Mouse (Mus musculus) spleen, adult 2 months (tissue): Measurements from ENCODE around the gene Ppil4. TPM values are rescaled to one million over a fixed set of nuclear protein-coding genes. Genes with fewer than 3 reads are reported as not detected.
A peak's percentile ranks its signal among the peaks of the same experiment; 100 is the strongest.

Experiments used
- DNase-seq, 2 experiments: peaks; one replicate each; pipeline versions ENCODE4 v3.0.0 to v3.0.0-alpha.2; 2012 to 2021; ENCODE audit warnings: low spot score in 2 of 2, low read depth in 1 of 2
- H3K27ac ChIP-seq: fragments of 200-500 bp; 2 replicates; pipeline ENCODE4 v1.5.1; 2012; ENCODE audit warnings: low read length, inconsistent platforms; ENCODE audit not compliant: insufficient read depth
- H3K27me3 ChIP-seq: fragments of 200-500 bp; 2 replicates; pipeline ENCODE4 v1.6.1; 2012; ENCODE audit warnings: mild to moderate bottlenecking, moderate library complexity, low read length, inconsistent platforms; ENCODE audit not compliant: control insufficient read depth, insufficient read depth
- H3K36me3 ChIP-seq: fragments of 200-500 bp; 2 replicates; pipeline ENCODE4 v1.6.1; 2012; ENCODE audit warnings: mild to moderate bottlenecking, low read length, inconsistent platforms; ENCODE audit not compliant: control insufficient read depth, insufficient read depth
- H3K4me1 ChIP-seq: fragments of 200-500 bp; 2 replicates; pipeline ENCODE4 v1.6.1; 2011; ENCODE audit warnings: inconsistent platforms; ENCODE audit not compliant: control insufficient read depth, insufficient read depth, insufficient read length
- H3K4me3 ChIP-seq: fragments of 200-500 bp; 2 replicates; pipeline ENCODE4 v1.5.1; 2011; ENCODE audit warnings: mild to moderate bottlenecking, inconsistent platforms; ENCODE audit not compliant: insufficient read depth, insufficient read length; ENCODE audit errors: extremely low read depth
- CTCF ChIP-seq: fragments of 200-500 bp; IDR thresholded peaks from 2 replicates; pipeline ENCODE4 v1.5.1; 2011; ENCODE audit warnings: mild to moderate bottlenecking, inconsistent platforms; ENCODE audit not compliant: insufficient read depth, insufficient read length, insufficient replicate concordance; ENCODE audit errors: extremely low read depth
- POLR2A ChIP-seq: fragments of 200-500 bp; IDR thresholded peaks from 2 replicates; pipeline ENCODE4 v1.6.1; 2011; ENCODE audit warnings: low read depth, low read length, inconsistent platforms
- WGBS: fragments of 180-500 bp; shearing (Covaris S2); methylation state at CpG from one replicate; pipeline ENCODE4 v1.1.7; 2018; 5-methylcytosine and 5-hydroxymethylcytosine counted together
- polyA plus RNA-seq: library from polyadenylated mRNA; depleted of rRNA; stranded (reverse); fragments of >200 nt; gene quantifications from 2 replicates; pipeline ENCODE4 v1.2.3, GENCODE M21; 2012

Ppil4 gene
- polyA plus RNA-seq, 1 experiment: 6.2 TPM

GRCm38 (mm10) chr10:7845991-7846390 lies 53.3 kb downstream of the Ppil4 start:
- H3K27me3 ChIP-seq: no peaks in the 10 kb centered on the region
- TF ChIP-seq CTCF (no peak), POLR2A (no peak)
- peaks cover 5% of the 10 kb centered on the region for H3K36me3 ChIP-seq
- peak overlapping the region; percentile 90 for H3K27ac ChIP-seq
- WGBS: 69% methylated on average over 4 of the region's 4 CpGs
- DNase-seq: no peak
- H3K4me1 ChIP-seq: peaks cover 52% of the 10 kb centered on the region
- no peak overlapping the region for H3K4me3 ChIP-seq

- H3K4me1 ChIP-seq: peaks cover 47% of the 10 kb centered on the region
Measured at GRCm38 (mm10) chr10:7847166-7847605, 54.5 kb downstream of the Ppil4 start.

DNA sequence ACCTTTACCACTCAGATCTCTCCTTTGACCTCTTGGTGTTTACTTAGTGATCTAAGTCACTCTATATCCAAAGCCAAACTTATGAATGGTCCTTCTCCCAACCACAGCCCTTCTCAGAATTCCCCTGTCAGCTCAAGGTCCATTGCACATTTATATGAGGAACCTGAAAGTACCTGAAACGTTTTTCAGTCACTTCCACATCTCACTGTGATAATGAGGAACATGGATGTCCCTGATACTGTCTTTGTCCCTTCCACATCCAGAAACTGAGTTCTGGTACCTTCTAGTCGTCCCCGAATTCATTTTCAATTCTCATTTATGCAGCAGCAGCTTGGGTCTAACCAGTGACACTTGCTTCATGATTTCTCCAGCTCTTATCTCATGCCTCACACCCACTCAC lies 59.2 kb downstream of the Ppil4 start:
- TF ChIP-seq POLR2A (no peak), CTCF (no peak)
- no peak overlapping the region for H3K4me3 ChIP-seq
- no peaks in the 10 kb centered on the region for H3K27me3 ChIP-seq
- 47% methylated on average over 3 of the region's 3 CpGs for WGBS
- H3K36me3 ChIP-seq: peaks cover 13% of the 10 kb centered on the region
- H3K27ac ChIP-seq: no peak overlapping the region
- DNase-seq: no peak
- H3K4me1 ChIP-seq: peaks cover 18% of the 10 kb centered on the region; the same call in 1 of the 2 replicates

More at GRCm38 (mm10) chr10:7847166-7847605, 54.5 kb downstream of the Ppil4 start:
- WGBS: 5% methylated on average over 2 of the region's 2 CpGs
- peaks cover 5% of the 10 kb centered on the region for H3K36me3 ChIP-seq
- no peak overlapping the region for H3K4me3 ChIP-seq
- peak overlapping the region; percentile 90 for H3K27ac ChIP-seq
- peak in 1 of 2 experiments; percentile 63 for DNase-seq
- no peak for TF ChIP-seq POLR2A
- no peak for TF ChIP-seq CTCF
- H3K27me3 ChIP-seq: no peaks in the 10 kb centered on the region

DNA sequence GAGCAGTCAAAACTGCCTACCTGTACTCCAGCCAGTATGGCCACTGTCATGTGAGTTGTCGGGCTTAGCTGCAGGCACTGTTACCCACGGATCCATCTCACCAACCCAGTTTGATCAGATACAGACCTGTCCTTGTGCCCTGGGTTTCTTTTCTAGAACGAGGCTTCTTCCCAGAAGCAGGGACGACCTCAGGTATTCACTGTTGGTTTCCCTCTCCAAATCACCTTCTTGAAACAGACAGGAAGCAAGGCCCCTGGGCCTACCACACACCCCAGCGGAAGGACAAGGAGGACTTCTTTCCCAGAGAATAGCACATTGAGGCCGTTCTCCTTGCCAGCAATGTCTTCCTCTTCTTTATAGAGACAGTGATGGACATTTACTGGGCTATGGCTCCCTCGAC lies 67.8 kb downstream of the Ppil4 start:
- TF ChIP-seq POLR2A: no peak
- no peak for TF ChIP-seq CTCF
- Histone ChIP-seq H3K4me3 (no peak overlapping the region), H3K4me1 (no peaks in the 10 kb centered on the region), H3K36me3 (peaks cover 37% of the 10 kb centered on the region), H3K27ac (no peak overlapping the region), H3K27me3 (no peaks in the 10 kb centered on the region)
- no peak for DNase-seq
- 88% methylated on average over 7 of the region's 7 CpGs for WGBS

GRCm38 (mm10) chr10:7861259-7861936 lies 68.7 kb downstream of the Ppil4 start:
- Histone ChIP-seq H3K4me1 (no peaks in the 10 kb centered on the region), H3K36me3 (peaks cover 38% of the 10 kb centered on the region), H3K27ac (no peak overlapping the region), H3K4me3 (no peak overlapping the region), H3K27me3 (no peaks in the 10 kb centered on the region)
- no peak for DNase-seq
- WGBS: 97% methylated on average over 14 of the region's 14 CpGs
- TF ChIP-seq CTCF (no peak), POLR2A (no peak)

GRCm38 (mm10) chr10:7861937-7862657 lies 69.4 kb downstream of the Ppil4 start:
- no peak for TF ChIP-seq CTCF
- TF ChIP-seq POLR2A: no peak
- H3K4me3 ChIP-seq: no peak overlapping the region
- WGBS: 93% methylated on average over 25 of the region's 25 CpGs
- H3K27ac ChIP-seq: no peak overlapping the region
- no peaks in the 10 kb centered on the region for H3K4me1 ChIP-seq
- DNase-seq: no peak
- H3K36me3 ChIP-seq: peaks cover 39% of the 10 kb centered on the region
- H3K27me3 ChIP-seq: no peaks in the 10 kb centered on the region
